Comparison of ENCODE assay signal across 24 mouse cellular contexts in the genomic region with DNA sequence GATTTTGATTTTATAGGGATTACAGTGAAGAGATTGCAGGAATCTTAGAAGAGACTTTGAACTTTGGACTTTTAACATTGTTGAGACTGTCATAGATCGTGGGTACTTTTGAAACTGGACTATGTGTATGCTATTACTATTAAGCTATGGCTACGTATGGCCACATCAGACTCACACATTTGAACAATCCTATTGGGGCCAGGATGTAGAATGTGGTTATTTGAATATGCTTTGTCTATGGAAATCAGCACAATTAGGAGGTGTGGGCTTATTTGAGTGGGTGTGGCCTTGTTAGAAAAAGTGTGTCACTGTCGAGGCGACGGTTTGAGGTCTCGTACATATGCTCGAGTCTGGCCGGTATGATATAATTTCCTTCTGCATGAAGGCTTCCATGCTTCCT.
A peak's percentile ranks its signal among the peaks of the same experiment; 100 is the strongest.
DNase-seq lines count a peak whose midpoint lies in the region; ATAC-seq and TF ChIP-seq lines count a peak whose summit lies in the region.
"Had no signal": no experiment of that assay in that cellular context is flagged by ENCODE, and none has a peak within 500 bp of the region (broad histone marks: within the 10 kb centered on the region; RNA-seq: fewer than 3 reads in every experiment).

No protein-coding gene starts in this region.

- no peak overlapping the region for H3K27ac ChIP-seq in forebrain, embryonic 12.5 days
- no peak overlapping the region for H3K27ac ChIP-seq in forebrain, postnatal 0 days (ENCODE audit: low read depth, low read length)
- no peak overlapping the region for H3K27ac ChIP-seq in forebrain, embryonic 14.5 days (ENCODE audit: low read depth, low read length)
- H3K27ac ChIP-seq: embryonic facial prominence, embryonic 12.5 days; embryonic facial prominence, embryonic 15.5 days; heart, adult 2 months; hindbrain, embryonic 12.5 days; hindbrain, embryonic 15.5 days had no signal

- H3K4me3 ChIP-seq in forebrain, embryonic 12.5 days (replicated peaks) = no peak overlapping the region
- no peak overlapping the region for H3K4me3 ChIP-seq in forebrain, postnatal 0 days (ENCODE audit: low read depth, low read length)
- H3K4me3 ChIP-seq in forebrain, embryonic 14.5 days (ENCODE audit: low read depth, low read length) = no peak overlapping the region
- H3K4me3 ChIP-seq: embryonic facial prominence, embryonic 12.5 days; embryonic facial prominence, embryonic 15.5 days; heart, adult 2 months; hindbrain, embryonic 12.5 days; hindbrain, embryonic 15.5 days had no signal

- H3K4me2 ChIP-seq in forebrain, embryonic 12.5 days = no peak overlapping the region
- no peak overlapping the region for H3K4me2 ChIP-seq in forebrain, postnatal 0 days (ENCODE audit: low read depth)
- no peak overlapping the region for H3K4me2 ChIP-seq in forebrain, embryonic 14.5 days (ENCODE audit: low read length)
- H3K4me2 ChIP-seq: embryonic facial prominence, embryonic 12.5 days; embryonic facial prominence, embryonic 15.5 days; heart, embryonic 11.5 days; hindbrain, embryonic 12.5 days; hindbrain, embryonic 15.5 days had no signal

- H3K36me3 ChIP-seq in forebrain, embryonic 12.5 days (replicated peaks) = no peaks in the 10 kb centered on the region
- H3K36me3 ChIP-seq in forebrain, postnatal 0 days (ENCODE audit: insufficient read depth) = no peaks in the 10 kb centered on the region
- no peaks in the 10 kb centered on the region for H3K36me3 ChIP-seq in forebrain, embryonic 14.5 days (ENCODE audit: control insufficient read depth, insufficient read depth, low read length)
- H3K36me3 ChIP-seq: embryonic facial prominence, embryonic 12.5 days; embryonic facial prominence, embryonic 15.5 days; G1E; hindbrain, embryonic 12.5 days; hindbrain, embryonic 15.5 days had no signal

- peak; percentile 23; the same call in 1 of the 2 replicates for ATAC-seq in forebrain, embryonic 12.5 days (ENCODE audit: low FRiP score)
- no peak for ATAC-seq in forebrain, postnatal 0 days
- ATAC-seq in forebrain, embryonic 14.5 days = peak; percentile 57
- ATAC-seq: intestine, postnatal 0 days; Patski had no signal

- H3K4me1 ChIP-seq in forebrain, embryonic 12.5 days = no peaks in the 10 kb centered on the region
- H3K4me1 ChIP-seq in forebrain, postnatal 0 days (ENCODE audit: insufficient read depth) = no peaks in the 10 kb centered on the region
- no peaks in the 10 kb centered on the region for H3K4me1 ChIP-seq in forebrain, embryonic 14.5 days (ENCODE audit: control insufficient read depth, insufficient read depth, low read length)
- H3K4me1 ChIP-seq: embryonic facial prominence, embryonic 12.5 days; embryonic facial prominence, embryonic 15.5 days; hindbrain, embryonic 12.5 days; hindbrain, embryonic 15.5 days had no signal

- no peaks in the 10 kb centered on the region for H3K9me3 ChIP-seq in forebrain, embryonic 12.5 days
- no peaks in the 10 kb centered on the region for H3K9me3 ChIP-seq in forebrain, postnatal 0 days (ENCODE audit: low read length)
- H3K9me3 ChIP-seq in forebrain, embryonic 14.5 days (replicated peaks; ENCODE audit: control insufficient read depth, low read length) = no peaks in the 10 kb centered on the region
- H3K9me3 ChIP-seq: embryonic facial prominence, embryonic 12.5 days; embryonic facial prominence, embryonic 15.5 days; G1E; hindbrain, embryonic 12.5 days; hindbrain, embryonic 15.5 days had no signal

- H3K9ac ChIP-seq in forebrain, embryonic 12.5 days = no peak overlapping the region
- no peak overlapping the region for H3K9ac ChIP-seq in forebrain, postnatal 0 days
- no peak overlapping the region for H3K9ac ChIP-seq in forebrain, embryonic 14.5 days (ENCODE audit: low read length)
- H3K9ac ChIP-seq: embryonic facial prominence, embryonic 12.5 days; embryonic facial prominence, embryonic 15.5 days; hindbrain, embryonic 12.5 days; hindbrain, embryonic 15.5 days had no signal

- no peak for TF ChIP-seq CTCF in forebrain, postnatal 0 days (IDR thresholded peaks at IDR 0.05; ENCODE audit: low read depth)
- TF ChIP-seq CTCF in brain, embryonic 14.5 days (IDR thresholded peaks at IDR 0.05; ENCODE audit: borderline replicate concordance, extremely low read depth, insufficient read depth, insufficient read length) = no peak

- no peak for TF ChIP-seq POLR2A in brain, embryonic 14.5 days (IDR thresholded peaks at IDR 0.05; ENCODE audit: borderline replicate concordance, extremely low read depth, insufficient read depth, insufficient read length, poor library complexity, severe bottlenecking)

- DNase-seq in forebrain, postnatal 0 days = no peak
- DNase-seq in brain, embryonic 14.5 days (ENCODE audit: low read depth) = peak; percentile 10
- no peak for DNase-seq in forebrain, embryonic 14.5 days (ENCODE audit: low spot score)
- DNase-seq in lung, adult 18-20 months = no peak
- DNase-seq in kidney, postnatal 14 days = no peak
- DNase-seq: adrenal gland, postnatal 10 days; adrenal gland, postnatal 36 days; B cell, adult 2 months; cerebellum, adult 11 months; cerebellum, adult 2 months; cerebellum, adult 9-11 months; gastrocnemius, postnatal 10 days; gastrocnemius, postnatal 36 days; heart, adult 2 months had no signal

- no peaks in the 10 kb centered on the region for H3K27me3 ChIP-seq in forebrain, embryonic 12.5 days
- no peaks in the 10 kb centered on the region for H3K27me3 ChIP-seq in forebrain, postnatal 0 days (ENCODE audit: insufficient read depth, low read length)
- no peaks in the 10 kb centered on the region for H3K27me3 ChIP-seq in forebrain, embryonic 14.5 days (replicated peaks; ENCODE audit: control insufficient read depth, insufficient read depth, low read length)
- H3K27me3 ChIP-seq: CH12.LX; embryonic facial prominence, embryonic 12.5 days; embryonic facial prominence, embryonic 15.5 days; hindbrain, embryonic 12.5 days; hindbrain, embryonic 15.5 days; Patski had no signal

- WGBS in forebrain, embryonic 12.5 days = 90% methylated on average over 8 of the region's 8 CpGs
- 70% methylated on average over 8 of the region's 8 CpGs for WGBS in forebrain, postnatal 0 days
- WGBS in forebrain, embryonic 14.5 days = 83% methylated on average over 8 of the region's 8 CpGs
